Mouse (Mus musculus) cerebellum, adult 8-10 months (tissue): Measurements from ENCODE around the gene Cpm.
"Not testable (repeated sequence)": the region's sequence is repeated elsewhere in the genome, so short reads cannot be mapped to it uniquely, and the experiment has no call there.

Experiments
- DNase-seq: peaks from one replicate; pipeline ENCODE4 v3.0.0; 2022

Cpm gene

GRCm38 (mm10) chr10:117607804-117608279 lies 21.5 kb upstream of the Cpm start:
- DNase-seq = no peak

DNA sequence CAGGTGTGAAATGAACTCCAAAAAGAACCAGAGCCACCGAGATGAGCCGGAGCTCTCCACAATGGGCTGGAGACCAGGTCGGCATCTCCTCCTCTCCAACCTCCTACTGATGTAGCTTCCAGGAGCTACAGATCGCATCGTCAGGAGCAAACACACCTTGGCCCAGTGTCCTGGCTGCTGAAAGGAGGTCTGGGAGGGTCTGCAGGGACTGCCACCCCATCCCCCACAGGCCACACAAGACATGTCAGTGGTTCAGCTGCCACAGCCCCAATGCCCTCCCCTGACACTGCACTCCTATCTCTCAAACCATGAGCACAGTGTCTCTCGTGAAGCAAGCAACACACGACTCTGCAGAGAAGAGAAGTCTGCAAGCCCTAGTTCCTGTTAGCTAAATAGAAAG lies 20.8 kb upstream of the Cpm start:
- DNase-seq = no peak

GRCm38 (mm10) chr10:117608988-117609809 lies 20.1 kb upstream of the Cpm start:
- DNase-seq = no peak

DNA sequence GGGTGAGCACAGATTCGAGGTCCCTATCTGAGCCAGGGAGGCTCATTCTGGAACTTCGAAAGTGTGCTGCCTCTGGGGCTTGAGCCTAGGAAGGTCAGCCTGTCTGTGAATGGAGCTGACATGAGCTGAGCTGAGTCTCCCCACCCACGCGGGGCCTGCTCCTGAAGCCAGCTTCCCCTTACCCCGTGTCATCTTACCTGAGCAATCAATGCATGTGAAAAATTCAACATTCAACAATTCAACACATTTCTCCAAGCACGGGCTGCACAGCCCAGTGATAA lies 19.6 kb upstream of the Cpm start:
- no peak for DNase-seq

DNA sequence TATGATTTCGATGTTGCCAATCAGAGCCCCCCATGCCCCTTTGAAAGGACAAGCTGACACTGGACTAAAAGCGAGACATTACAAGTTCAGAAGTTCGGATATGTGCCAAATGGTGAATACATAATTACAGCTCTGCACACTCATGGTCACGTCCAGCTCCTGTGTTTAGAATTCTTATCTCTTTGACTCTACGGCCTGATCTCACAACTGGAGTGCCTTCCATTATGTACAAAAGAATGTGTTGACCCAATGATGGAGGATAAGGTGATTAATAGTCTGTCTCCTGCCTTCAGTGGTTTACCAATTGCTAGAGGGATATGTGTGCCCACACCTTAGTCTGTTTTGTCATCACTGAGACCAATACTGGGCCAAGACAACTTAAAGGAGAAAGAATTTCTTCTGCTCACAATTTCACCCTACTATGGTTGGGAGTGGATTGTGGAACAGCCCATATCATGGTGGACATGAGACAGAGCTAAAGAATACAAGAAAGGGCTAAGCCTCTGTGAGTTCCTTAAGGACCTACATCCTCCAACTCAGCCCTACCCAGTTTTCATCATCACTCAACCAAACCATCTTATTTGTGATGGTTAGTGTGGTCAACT lies 19.0 kb upstream of the Cpm start:
- no peak for DNase-seq

- DNase-seq = no peak
These were observed 18.4 kb upstream of the Cpm start for GRCm38 (mm10) chr10:117610794-117611384.

DNA sequence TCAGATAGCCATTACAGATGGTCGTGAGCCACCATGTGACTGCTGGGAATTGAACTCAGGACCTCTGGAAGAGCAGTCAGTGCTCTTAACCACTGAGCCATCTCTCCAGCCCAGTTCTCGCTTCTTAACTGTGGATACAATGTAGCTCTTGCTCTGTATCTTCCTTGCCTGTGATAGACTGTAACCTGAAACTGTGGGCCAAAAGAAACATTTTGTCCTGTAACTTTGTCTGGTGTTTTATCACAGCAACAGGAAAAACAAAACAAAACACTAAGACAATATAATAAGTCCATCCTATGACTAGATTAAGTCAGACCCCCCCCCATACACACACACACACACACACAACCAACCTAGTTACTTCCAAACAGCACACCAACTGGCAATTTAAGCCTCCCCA lies 17.8 kb upstream of the Cpm start:
- DNase-seq = no peak

DNA sequence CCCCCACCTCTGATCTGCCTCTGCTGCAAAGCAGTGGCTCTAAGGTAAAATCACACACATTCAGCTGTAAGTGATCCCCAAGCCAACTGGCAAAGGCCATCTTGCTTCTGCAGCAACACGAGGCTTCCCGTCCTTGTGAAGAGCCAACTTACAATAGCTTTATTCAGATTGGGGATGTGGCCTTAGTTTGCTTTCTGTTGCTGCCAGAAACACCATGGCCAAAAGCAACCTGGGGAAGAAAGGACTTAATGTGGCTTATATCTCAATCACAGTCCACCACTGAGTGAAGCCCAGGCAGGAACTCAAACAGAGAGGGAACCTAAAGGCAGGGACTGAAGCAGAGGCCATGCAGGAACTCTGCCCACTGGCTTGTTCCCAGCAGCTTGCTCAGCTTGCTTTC lies 17.3 kb upstream of the Cpm start:
- no peak for DNase-seq

DNA sequence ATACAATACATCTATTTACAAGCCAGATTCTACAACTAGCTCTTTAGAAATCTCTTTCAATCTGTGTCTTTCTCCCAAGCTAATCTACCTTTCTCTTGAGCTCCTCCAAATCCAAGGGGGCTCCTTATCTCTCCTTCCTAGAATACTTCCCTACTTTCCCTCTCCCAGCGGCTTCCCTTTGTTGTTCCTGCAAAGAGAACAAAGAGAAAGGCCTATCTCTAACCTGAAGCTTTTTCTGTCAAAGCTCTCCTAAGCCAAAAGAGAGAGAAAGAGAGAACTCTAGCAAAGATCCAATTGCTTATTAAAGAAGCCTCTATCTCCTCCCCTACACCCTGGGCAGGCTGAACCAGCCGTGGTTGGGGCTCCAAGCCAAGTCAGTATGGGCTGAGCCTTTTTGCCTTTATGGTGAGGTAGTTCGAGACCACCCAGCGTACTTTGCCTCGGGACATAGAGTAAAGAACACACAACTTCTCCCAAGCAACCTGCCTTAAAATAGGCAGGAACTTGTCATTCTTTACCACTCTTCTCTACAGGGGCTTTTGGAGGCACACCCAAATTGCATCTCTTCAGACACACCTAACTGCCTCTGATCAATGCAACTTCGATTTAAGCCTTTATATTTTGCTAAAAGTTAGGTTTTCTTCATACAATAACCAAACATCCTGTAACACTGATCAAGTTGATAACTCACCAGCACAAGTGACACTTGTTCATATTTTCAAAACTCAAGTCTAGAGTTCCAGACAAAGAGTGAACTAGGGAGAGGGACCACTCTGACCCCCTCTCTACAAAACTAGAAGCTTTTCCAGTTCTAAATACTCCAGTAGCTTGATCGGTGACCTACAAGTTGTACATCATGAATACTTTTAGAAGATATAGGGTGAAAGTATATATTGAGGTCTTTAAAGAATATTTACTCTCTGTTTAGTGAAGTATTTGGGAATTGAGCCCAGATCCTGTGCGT lies 16.4 kb upstream of the Cpm start:
- no peak for DNase-seq

DNA sequence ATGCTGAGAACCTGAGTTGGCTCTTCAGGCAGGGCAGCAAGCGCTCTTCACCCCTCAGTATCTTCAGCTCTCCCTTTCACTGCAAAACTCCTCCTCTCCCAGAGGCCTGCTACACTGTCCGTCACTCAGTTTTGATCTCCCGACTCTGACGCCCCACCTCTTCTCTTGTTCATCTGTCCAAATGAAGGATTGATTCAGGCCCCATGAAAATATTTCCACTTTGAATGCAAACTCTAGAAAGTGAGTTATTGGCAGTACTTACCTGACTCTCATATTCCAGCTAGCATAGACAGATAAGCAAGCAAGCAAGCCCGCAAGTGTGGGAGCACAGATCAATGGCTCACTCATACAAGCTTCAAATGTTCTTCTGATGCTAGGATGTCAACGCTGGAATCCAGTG lies 15.3 kb upstream of the Cpm start:
- DNase-seq = no peak

- no peak for DNase-seq
These were observed 14.9 kb upstream of the Cpm start for GRCm38 (mm10) chr10:117614387-117614786.

GRCm38 (mm10) chr10:117615239-117615638 lies 14.1 kb upstream of the Cpm start:
- no peak for DNase-seq

DNA sequence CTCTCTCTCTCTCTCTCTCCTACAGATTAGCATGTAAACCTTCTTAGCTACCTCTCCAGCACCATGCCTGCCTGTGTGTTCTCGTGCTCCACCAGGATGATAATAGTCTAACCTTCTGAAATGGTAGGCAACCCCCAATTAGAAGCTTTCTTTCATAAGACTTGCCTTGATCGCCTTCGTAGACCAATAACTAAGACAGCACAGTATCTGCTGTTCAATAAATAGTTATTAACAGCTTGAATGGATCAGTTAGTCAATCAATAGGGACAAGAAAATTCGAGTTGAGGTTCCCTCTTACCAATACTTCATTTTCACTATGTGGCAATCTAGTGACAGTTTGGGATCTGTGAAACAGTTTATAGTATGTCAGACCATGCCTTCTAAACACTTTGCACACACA lies 13.6 kb upstream of the Cpm start:
- DNase-seq = no peak

DNA sequence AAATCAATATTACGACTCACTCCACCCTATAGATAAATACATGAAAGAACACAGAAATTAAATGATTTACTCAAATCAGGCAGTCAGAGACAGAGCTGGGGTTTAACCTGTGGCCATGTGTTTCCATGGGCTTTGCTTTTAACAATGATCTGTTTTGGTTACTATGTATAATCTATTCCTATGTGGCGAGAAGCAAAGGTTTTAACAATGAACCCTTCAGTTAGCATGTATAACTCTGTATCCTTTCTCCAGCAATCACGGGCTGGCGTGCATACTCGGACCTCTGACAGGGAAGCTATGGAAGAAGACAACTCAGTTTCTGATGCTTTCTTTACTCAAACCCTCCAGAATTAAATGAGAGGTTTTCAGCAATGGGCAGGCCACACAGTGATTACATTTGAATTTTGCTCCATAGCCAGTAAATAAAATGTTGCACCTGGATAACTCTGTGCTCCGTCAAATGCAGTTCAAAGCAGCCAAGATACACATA lies 13.1 kb upstream of the Cpm start:
- no peak for DNase-seq

DNA sequence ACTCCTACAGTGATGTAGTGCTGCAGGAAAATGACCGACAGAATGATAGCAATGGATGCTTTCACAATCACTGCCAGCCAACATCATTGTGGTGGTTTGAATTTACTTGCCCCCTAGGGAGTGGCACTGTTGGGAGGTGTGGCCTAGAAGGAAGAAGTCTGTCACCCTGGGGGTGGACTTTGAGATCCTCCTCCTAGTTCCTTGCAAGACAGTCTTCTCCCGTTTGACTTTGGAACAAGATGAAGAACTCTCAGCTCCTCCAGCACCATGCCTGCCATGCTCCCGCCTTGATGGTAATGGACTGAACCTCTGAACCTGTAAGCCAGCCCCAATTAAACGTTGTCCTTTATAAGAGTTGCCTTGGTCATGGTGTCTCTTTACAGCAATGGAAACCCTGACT lies 12.5 kb upstream of the Cpm start:
- not testable (repeated sequence) for DNase-seq

DNA sequence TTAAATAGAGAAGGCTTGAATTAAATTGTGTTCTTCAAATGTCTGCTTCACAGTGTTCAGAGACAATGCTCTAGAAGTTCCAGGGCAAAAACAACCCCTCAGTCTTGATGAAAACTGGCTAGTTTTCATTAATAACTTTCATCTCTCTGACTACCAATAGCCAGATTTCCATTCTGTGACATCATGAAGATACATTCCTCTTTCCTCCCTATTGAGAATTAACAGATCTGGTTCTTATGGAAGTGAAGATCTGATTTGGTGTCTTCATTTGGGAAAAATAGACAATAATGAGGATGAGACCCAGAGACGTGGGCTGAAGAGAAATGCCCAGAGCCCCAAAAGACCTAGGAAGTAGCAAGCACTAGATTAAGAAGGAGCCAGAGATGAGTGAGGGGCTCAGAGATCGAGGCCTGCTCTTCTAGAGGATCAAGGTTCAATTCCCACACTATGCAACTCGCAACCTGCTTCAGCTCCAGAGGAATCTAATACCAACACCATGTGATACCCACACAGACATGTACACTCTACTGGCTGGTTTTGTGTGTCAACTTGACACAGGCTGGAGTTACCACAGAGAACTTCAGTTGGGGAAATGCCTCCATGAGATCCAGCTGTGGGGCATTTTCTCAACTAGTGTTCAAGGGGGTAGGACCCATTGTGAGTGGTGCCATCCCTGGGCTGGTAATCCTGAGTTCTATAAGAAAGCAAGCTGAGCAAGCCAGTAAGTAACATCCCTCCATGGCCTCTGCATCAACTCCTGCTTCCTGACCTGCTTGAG lies 11.5 kb upstream of the Cpm start:
- DNase-seq = no peak

DNA sequence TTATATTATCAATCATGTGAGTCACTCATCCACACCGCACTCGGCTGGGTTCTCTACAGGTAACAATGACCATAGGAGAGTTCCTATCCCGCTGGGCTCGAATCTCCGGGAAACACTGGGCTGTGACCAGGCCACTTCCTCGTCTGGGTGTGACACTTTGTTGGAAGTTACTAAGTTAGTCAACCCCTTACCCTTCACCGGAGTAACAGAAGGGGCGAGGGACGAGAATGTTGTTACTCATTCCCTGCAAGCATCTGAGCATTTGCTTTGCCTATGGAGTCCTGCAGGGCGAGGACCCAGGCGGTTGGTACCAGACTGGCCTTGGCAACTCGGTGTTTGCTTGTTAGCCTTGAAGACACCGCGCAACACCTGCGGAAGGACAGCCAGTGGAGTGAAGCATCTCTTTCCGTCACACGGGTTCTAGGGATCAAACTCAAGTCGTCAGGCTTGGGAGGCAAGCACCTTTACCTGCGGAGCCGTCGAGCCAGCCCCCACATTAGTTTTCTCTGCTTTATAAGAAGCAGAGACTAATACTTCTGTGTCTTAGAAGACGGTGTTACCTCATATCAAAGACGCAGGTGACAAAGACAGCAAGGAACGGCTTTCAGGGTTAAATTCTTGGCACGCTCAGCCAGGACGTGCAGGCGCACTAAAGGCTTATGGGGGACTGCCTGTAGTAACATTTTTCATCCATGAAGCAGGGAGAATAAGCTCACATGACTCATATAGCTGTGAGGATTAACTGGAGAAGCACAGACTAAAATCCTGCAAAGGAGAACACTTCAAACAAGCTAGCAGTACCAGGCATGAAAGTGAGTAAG lies 10.0 kb upstream of the Cpm start:
- DNase-seq = no peak

GRCm38 (mm10) chr10:117619862-117620179 lies 9.5 kb upstream of the Cpm start:
- DNase-seq = no peak

DNA sequence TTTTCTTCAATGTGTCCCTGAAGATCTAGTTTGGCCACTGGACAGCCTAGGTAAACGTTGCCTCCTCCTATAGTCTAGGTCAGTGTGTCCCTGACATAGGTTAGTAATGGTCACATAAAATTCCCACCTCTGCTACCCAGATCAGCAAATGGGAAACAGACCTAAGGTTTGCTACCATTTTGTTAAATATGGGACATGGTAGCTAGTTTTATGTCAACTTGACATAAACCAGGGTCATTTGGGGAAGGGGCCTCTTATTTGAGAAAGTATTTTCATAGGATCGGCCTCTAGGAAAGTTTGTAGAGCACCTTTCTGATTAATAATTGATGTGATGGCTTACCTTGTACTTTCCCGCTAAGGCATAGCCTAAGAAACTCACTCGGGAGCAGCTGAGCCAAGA lies 8.8 kb upstream of the Cpm start:
- DNase-seq = no peak

GRCm38 (mm10) chr10:117620934-117621501 lies 8.3 kb upstream of the Cpm start:
- DNase-seq = no peak
